Mouse (Mus musculus) kidney, postnatal 0 days (tissue): Measurements from ENCODE around the gene Maob. TPM values are rescaled to one million over a fixed set of nuclear protein-coding genes. Genes with fewer than 3 reads are reported as not detected.

ENCODE experiments used
- ATAC-seq: fragments of 200-750 bp; cut with Nextera tagmentation; replicated peaks from 2 replicates; pipeline ENCODE4 v1.8.0; 2017; ENCODE audit warnings: low read depth, moderate number of reproducible peaks, moderate TSS enrichment, moderate library complexity; ENCODE audit not compliant: low FRiP score
- DNase-seq: peaks from one replicate; pipeline ENCODE4 v3.0.0-alpha.2; 2016; ENCODE audit warnings: low spot score
- H3K27ac ChIP-seq: fragments of 300-500 bp; sonication (generic); 2 replicates; pipeline ENCODE4 v1.5.1; 2014; ENCODE audit warnings: mild to moderate bottlenecking
- H3K27me3 ChIP-seq: fragments of 300-500 bp; sonication (generic); 2 replicates; pipeline ENCODE4 v1.6.1; 2014; ENCODE audit warnings: low read length, mixed read lengths; ENCODE audit not compliant: insufficient read depth
- H3K36me3 ChIP-seq: fragments of 300-500 bp; sonication (generic); 2 replicates; pipeline ENCODE4 v1.6.1; 2014; ENCODE audit warnings: low read length, mixed read lengths; ENCODE audit not compliant: insufficient read depth
- H3K4me1 ChIP-seq: fragments of 300-500 bp; sonication (generic); replicated peaks from 2 replicates; pipeline ENCODE4 v1.6.1; 2014; ENCODE audit warnings: antibody characterized with exemption, low read length, mixed read lengths; ENCODE audit not compliant: insufficient read depth
- H3K4me2 ChIP-seq: fragments of 300-500 bp; sonication (generic); 2 replicates; pipeline ENCODE4 v1.6.1; 2014; ENCODE audit warnings: mild to moderate bottlenecking, low read length, moderate library complexity, mixed read lengths
- H3K4me3 ChIP-seq: fragments of 300-500 bp; sonication (generic); replicated peaks from 2 replicates; pipeline ENCODE4 v1.5.1; 2014; ENCODE audit warnings: low read depth, low read length
- H3K9ac ChIP-seq: fragments of 300-500 bp; sonication (generic); 2 replicates; pipeline ENCODE4 v1.6.1; 2014; ENCODE audit warnings: low read depth, low read length
- H3K9me3 ChIP-seq: fragments of 300-500 bp; sonication (generic); replicated peaks from 2 replicates; pipeline ENCODE4 v1.6.1; 2016; ENCODE audit warnings: low read length, inconsistent platforms, mixed read lengths
- CTCF ChIP-seq: IDR thresholded peaks from 2 replicates; pipeline ENCODE4 v1.5.1; 2016; ENCODE audit warnings: antibody characterized with exemption, low read depth, mild to moderate bottlenecking, moderate library complexity
- WGBS: fragments of 180-500 bp; shearing (Covaris S2); extraction: QIAGEN DNeasy Blood & Tissue Kit; methylation state at CpG from one replicate; pipeline ENCODE4 v1.1.7; 2014; 5-methylcytosine and 5-hydroxymethylcytosine counted together
- polyA plus RNA-seq: library from polyadenylated mRNA; unstranded; fragments of >200 nt; fragmentation: Nextera tagmentation; extraction: Ambion mirVana; gene quantifications from 2 replicates; pipeline ENCODE4 v1.2.1, GENCODE M21; 2015

The Maob gene
- polyA plus RNA-seq, result 2.6 and 3.4 TPM in 2 replicates

GRCm38 (mm10) chrX:16817261-16817769, at the start of gene Maob:
Gene Maob, minus strand, starts transcription at chrX:16817366.
- no peak within 1 kb of the TSS for H3K9ac ChIP-seq
- no peak; the same call in 1 of the 2 replicates for ATAC-seq
- H3K4me2 ChIP-seq, result peak within 1 kb of the TSS; percentile 49
- peak; percentile 23 for DNase-seq
- no peaks in the 10 kb centered on the region for H3K4me1 ChIP-seq
- no peak within 1 kb of the TSS for H3K27ac ChIP-seq
- no peaks in the 10 kb centered on the region for H3K9me3 ChIP-seq
- WGBS, result 23% methylated on average over 18 of the region's 18 CpGs
- H3K36me3 ChIP-seq, result no peaks in the 10 kb centered on the region
- H3K27me3 ChIP-seq, result no peaks in the 10 kb centered on the region
- no peak for TF ChIP-seq CTCF
- 0 out of 2 replicates have a peak within 1 kb of the TSS, but pooled peaks have one; percentile 5 for H3K4me3 ChIP-seq

GRCm38 (mm10) chrX:16860244-16860643, 43.1 kb upstream of the Maob start:
- no peaks in the 10 kb centered on the region for H3K4me1 ChIP-seq
- no peak overlapping the region for H3K27ac ChIP-seq
- H3K36me3 ChIP-seq, result no peaks in the 10 kb centered on the region
- no peaks in the 10 kb centered on the region for H3K9me3 ChIP-seq
- H3K4me3 ChIP-seq, result no peak overlapping the region
- H3K9ac ChIP-seq, result no peak overlapping the region
- no peaks in the 10 kb centered on the region for H3K27me3 ChIP-seq
- no peak overlapping the region for H3K4me2 ChIP-seq
- TF ChIP-seq CTCF, result peak; percentile 62
- DNase-seq, result peak; percentile 32
- no peak for ATAC-seq

DNA sequence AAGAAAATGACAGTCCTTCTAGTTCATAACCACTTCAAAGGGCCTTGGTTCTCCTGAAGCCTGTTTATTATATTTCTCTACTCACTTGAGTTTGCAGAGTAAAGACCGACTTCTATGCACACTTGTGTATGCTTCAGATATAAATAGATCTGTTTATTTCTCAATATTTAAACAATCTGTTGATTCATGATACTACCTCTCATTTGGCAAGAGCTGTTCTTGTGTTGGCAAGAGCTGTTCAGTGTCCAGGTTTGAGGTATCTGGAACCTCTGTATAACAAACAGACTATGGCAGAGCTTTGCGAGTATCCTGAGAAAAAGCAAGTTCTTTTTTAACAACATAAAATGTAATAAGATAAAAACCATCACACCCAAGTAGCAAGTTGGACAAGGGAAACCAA, 28.9 kb upstream of the Maob start:
- Histone ChIP-seq H3K27me3 (no peaks in the 10 kb centered on the region), H3K4me1 (no peaks in the 10 kb centered on the region), H3K4me3 (no peak overlapping the region), H3K9ac (no peak overlapping the region), H3K36me3 (no peaks in the 10 kb centered on the region), H3K27ac (no peak overlapping the region), H3K4me2 (no peak overlapping the region), H3K9me3 (no peaks in the 10 kb centered on the region)
- no peak for DNase-seq
- 88% methylated on average over 2 of the region's 2 CpGs for WGBS
- TF ChIP-seq CTCF, result no peak
- no peak for ATAC-seq

DNA sequence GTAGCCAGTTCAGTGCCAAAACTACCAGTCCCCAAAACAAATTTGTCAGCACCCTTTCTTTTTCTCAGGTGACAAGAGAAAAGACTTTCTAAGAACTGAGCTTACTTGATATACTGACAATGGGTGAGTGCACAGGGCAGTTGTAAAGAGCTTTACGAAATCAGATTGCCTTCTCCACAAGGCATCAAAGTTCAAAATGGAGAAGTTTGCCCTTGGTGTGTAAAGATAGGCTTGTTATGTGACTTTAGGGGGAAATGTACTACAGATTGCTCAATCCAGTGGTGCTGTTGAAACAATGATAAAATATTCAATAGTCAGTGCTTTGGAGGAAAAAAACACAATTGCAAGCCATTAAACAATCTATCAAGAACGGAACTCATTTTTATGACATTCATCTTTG, 24.3 kb upstream of the Maob start:
- TF ChIP-seq CTCF, result no peak
- no peaks in the 10 kb centered on the region for H3K27me3 ChIP-seq
- no peaks in the 10 kb centered on the region for H3K4me1 ChIP-seq
- H3K4me3 ChIP-seq, result no peak overlapping the region
- no peaks in the 10 kb centered on the region for H3K9me3 ChIP-seq
- H3K27ac ChIP-seq, result no peak overlapping the region
- DNase-seq (no peak), ATAC-seq (no peak)
- H3K9ac ChIP-seq, result no peak overlapping the region
- WGBS, result 84% methylated on average over 2 of the region's 2 CpGs
- no peaks in the 10 kb centered on the region for H3K36me3 ChIP-seq
- no peak overlapping the region for H3K4me2 ChIP-seq

DNA sequence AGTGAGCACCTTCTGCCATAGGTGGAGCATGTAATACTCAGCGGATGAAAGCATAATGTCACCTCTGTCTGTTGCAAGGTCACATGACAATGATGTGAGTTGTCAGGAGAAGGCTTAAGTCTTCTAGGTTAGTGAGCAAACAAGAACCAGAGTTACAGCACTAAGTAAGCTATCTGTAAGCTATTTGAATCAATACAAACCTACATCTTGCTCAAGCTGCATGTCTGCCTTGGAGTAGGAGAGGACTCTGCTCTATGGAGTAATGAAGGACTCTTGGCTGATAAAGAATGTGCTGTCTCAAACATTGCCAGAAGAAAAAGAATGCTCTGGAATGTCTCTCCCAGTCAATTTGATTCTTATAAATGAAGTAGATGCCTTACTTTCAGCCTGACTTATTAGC, 20.1 kb upstream of the Maob start:
- Histone ChIP-seq H3K4me2 (no peak overlapping the region), H3K4me3 (no peak overlapping the region), H3K4me1 (no peaks in the 10 kb centered on the region), H3K9ac (no peak overlapping the region), H3K27ac (no peak overlapping the region), H3K9me3 (no peaks in the 10 kb centered on the region), H3K27me3 (no peaks in the 10 kb centered on the region), H3K36me3 (no peaks in the 10 kb centered on the region)
- ATAC-seq (no peak), DNase-seq (no peak)
- WGBS, result 87% methylated on average over 1 of the region's 1 CpGs
- TF ChIP-seq CTCF, result no peak

GRCm38 (mm10) chrX:16836488-16837082, 19.4 kb upstream of the Maob start:
- no peak overlapping the region for H3K4me3 ChIP-seq
- no peak overlapping the region for H3K9ac ChIP-seq
- no peaks in the 10 kb centered on the region for H3K9me3 ChIP-seq
- no peaks in the 10 kb centered on the region for H3K36me3 ChIP-seq
- ATAC-seq (no peak), DNase-seq (no peak)
- no peak overlapping the region for H3K27ac ChIP-seq
- no peaks in the 10 kb centered on the region for H3K4me1 ChIP-seq
- H3K4me2 ChIP-seq, result no peak overlapping the region
- no peak for TF ChIP-seq CTCF
- H3K27me3 ChIP-seq, result no peaks in the 10 kb centered on the region

DNA sequence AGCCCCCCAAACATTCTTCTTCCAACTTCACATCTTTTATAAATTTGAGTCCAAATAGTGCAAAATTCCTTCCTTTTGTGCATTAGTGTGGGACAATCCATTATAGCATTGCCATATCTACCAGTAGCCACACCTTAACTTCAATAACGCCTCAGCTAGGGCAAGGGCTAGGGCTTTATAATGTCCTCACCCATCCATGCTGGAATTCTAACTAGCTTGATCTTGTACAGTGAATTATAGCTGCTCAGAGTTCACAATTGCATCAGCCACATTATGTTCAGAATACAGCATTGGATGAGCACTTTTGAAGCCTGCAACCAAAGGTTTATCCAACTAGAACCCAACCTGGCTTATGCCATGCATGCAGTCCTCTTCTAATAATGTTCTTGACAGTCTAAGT, 8.9 kb upstream of the Maob start:
- no peak overlapping the region for H3K4me3 ChIP-seq
- no peaks in the 10 kb centered on the region for H3K36me3 ChIP-seq
- no peak overlapping the region for H3K4me2 ChIP-seq
- no peak overlapping the region for H3K9ac ChIP-seq
- no peaks in the 10 kb centered on the region for H3K4me1 ChIP-seq
- DNase-seq (no peak), ATAC-seq (no peak)
- H3K27ac ChIP-seq, result no peak overlapping the region
- WGBS, result 76% methylated on average over 1 of the region's 1 CpGs
- TF ChIP-seq CTCF, result no peak
- H3K27me3 ChIP-seq, result no peaks in the 10 kb centered on the region
- H3K9me3 ChIP-seq, result no peaks in the 10 kb centered on the region
